Comparison of ENCODE assay signal across 8 mouse cellular contexts in genomic region chr1:38392928-38393327, GRCm38 (mm10).
DNase-seq lines count a peak whose midpoint lies in the region; ATAC-seq and TF ChIP-seq lines count a peak whose summit lies in the region.
"Had no signal": no experiment of that assay in that cellular context is flagged by ENCODE, and none has a peak within 500 bp of the region (broad histone marks: within the 10 kb centered on the region; RNA-seq: fewer than 3 reads in every experiment).

No protein-coding gene starts in this region.

- TF ChIP-seq CTCF in bone marrow, adult 2 months (IDR thresholded peaks at IDR 0.05; ENCODE audit: control insufficient read depth, insufficient read depth, low read length), result peak; percentile 38; the same call in 1 of the 2 replicates
- TF ChIP-seq CTCF in kidney, postnatal 0 days (IDR thresholded peaks at IDR 0.05; ENCODE audit: low read depth), result peak; percentile 95
- peak; percentile 74 for TF ChIP-seq CTCF in liver, postnatal 0 days (IDR thresholded peaks at IDR 0.05; ENCODE audit: low read depth)

- no peaks in the 10 kb centered on the region for H3K36me3 ChIP-seq in forebrain, embryonic 14.5 days (ENCODE audit: control insufficient read depth, insufficient read depth, low read length)
- H3K36me3 ChIP-seq in kidney, postnatal 0 days (ENCODE audit: insufficient read depth, low read length), result no peaks in the 10 kb centered on the region
- H3K36me3 ChIP-seq in liver, postnatal 0 days (replicated peaks; ENCODE audit: insufficient read depth, low read length), result no peaks in the 10 kb centered on the region
- H3K36me3 ChIP-seq: heart, embryonic 13.5 days had no signal

- no peak for TF ChIP-seq POLR2A in bone marrow, adult 2 months (IDR thresholded peaks at IDR 0.05; ENCODE audit: borderline replicate concordance, control insufficient read depth, low read depth, low read length)

- TF ChIP-seq EP300 in liver, postnatal 0 days (IDR thresholded peaks at IDR 0.05; ENCODE audit: low read depth), result no peak

- H3K4me1 ChIP-seq in bone marrow, adult 2 months (ENCODE audit: control insufficient read depth, insufficient read depth, low read length), result no peaks in the 10 kb centered on the region
- H3K4me1 ChIP-seq in forebrain, embryonic 14.5 days (ENCODE audit: control insufficient read depth, insufficient read depth, low read length), result peaks cover 30% of the 10 kb centered on the region
- H3K4me1 ChIP-seq in kidney, postnatal 0 days (replicated peaks; ENCODE audit: insufficient read depth, low read length), result no peaks in the 10 kb centered on the region
- H3K4me1 ChIP-seq in liver, postnatal 0 days (ENCODE audit: insufficient read depth), result no peaks in the 10 kb centered on the region

- no peaks in the 10 kb centered on the region for H3K9me3 ChIP-seq in forebrain, embryonic 14.5 days (replicated peaks; ENCODE audit: control insufficient read depth, low read length)
- no peaks in the 10 kb centered on the region for H3K9me3 ChIP-seq in kidney, postnatal 0 days (replicated peaks; ENCODE audit: low read length)
- no peaks in the 10 kb centered on the region for H3K9me3 ChIP-seq in liver, postnatal 0 days (ENCODE audit: low read length)
- H3K9me3 ChIP-seq: heart, embryonic 13.5 days had no signal

- H3K27ac ChIP-seq in bone marrow, adult 2 months (ENCODE audit: control insufficient read depth, insufficient read depth, low read depth, low read length, poor library complexity), result no peak overlapping the region
- no peak overlapping the region for H3K27ac ChIP-seq in forebrain, embryonic 14.5 days (ENCODE audit: low read depth, low read length)
- no peak overlapping the region for H3K27ac ChIP-seq in kidney, postnatal 0 days
- H3K27ac ChIP-seq in liver, postnatal 0 days (ENCODE audit: low read depth), result no peak overlapping the region
- H3K27ac ChIP-seq: heart, embryonic 13.5 days had no signal

- H3K4me3 ChIP-seq in bone marrow, adult 2 months (replicated peaks; ENCODE audit: control insufficient read depth, low read depth, low read length), result no peak overlapping the region
- no peak overlapping the region for H3K4me3 ChIP-seq in forebrain, embryonic 14.5 days (ENCODE audit: low read depth, low read length)
- no peak overlapping the region for H3K4me3 ChIP-seq in kidney, postnatal 0 days (replicated peaks; ENCODE audit: low read depth, low read length)
- H3K4me3 ChIP-seq in liver, postnatal 0 days (ENCODE audit: low read depth, low read length), result no peak overlapping the region
- H3K4me3 ChIP-seq: heart, embryonic 13.5 days had no signal

- H3K9ac ChIP-seq in forebrain, embryonic 14.5 days (ENCODE audit: low read length), result no peak overlapping the region
- H3K9ac ChIP-seq in kidney, postnatal 0 days (ENCODE audit: low read depth, low read length), result no peak overlapping the region
- no peak overlapping the region for H3K9ac ChIP-seq in liver, postnatal 0 days (replicated peaks)
- H3K9ac ChIP-seq: heart, embryonic 13.5 days had no signal

- no peak overlapping the region for H3K4me2 ChIP-seq in forebrain, embryonic 14.5 days (ENCODE audit: low read length)
- H3K4me2 ChIP-seq in kidney, postnatal 0 days (ENCODE audit: low read length), result no peak overlapping the region
- H3K4me2 ChIP-seq in liver, postnatal 0 days (ENCODE audit: low read depth, low read length), result no peak overlapping the region
- H3K4me2 ChIP-seq: heart, embryonic 13.5 days had no signal

- no peak for ATAC-seq in forebrain, embryonic 14.5 days
- no peak for ATAC-seq in kidney, postnatal 0 days (replicated peaks; ENCODE audit: low FRiP score, low read depth)
- ATAC-seq in liver, postnatal 0 days, result no peak

- WGBS in bone marrow, adult 2 months, result 48% methylated on average over 2 of the region's 2 CpGs
- 53% methylated on average over 2 of the region's 2 CpGs for WGBS in forebrain, embryonic 14.5 days
- WGBS in kidney, postnatal 0 days, result 37% methylated on average over 2 of the region's 2 CpGs
- 48% methylated on average over 2 of the region's 2 CpGs for WGBS in liver, postnatal 0 days (ENCODE audit: insufficient replicate concordance)

- H3K27me3 ChIP-seq in forebrain, embryonic 14.5 days (replicated peaks; ENCODE audit: control insufficient read depth, insufficient read depth, low read length), result no peaks in the 10 kb centered on the region
- no peaks in the 10 kb centered on the region for H3K27me3 ChIP-seq in kidney, postnatal 0 days (ENCODE audit: insufficient read depth, low read length)
- no peaks in the 10 kb centered on the region for H3K27me3 ChIP-seq in liver, postnatal 0 days (ENCODE audit: insufficient read depth, low read length)
- H3K27me3 ChIP-seq: heart, embryonic 13.5 days had no signal

- DNase-seq in urinary bladder, postnatal 14 days (ENCODE audit: low spot score), result peak; percentile 72
- no peak for DNase-seq in urinary bladder, postnatal 10 days (ENCODE audit: low spot score)
- DNase-seq in forebrain, embryonic 14.5 days (ENCODE audit: low spot score), result peak; percentile 88
- peak; percentile 91 for DNase-seq in kidney, postnatal 0 days (ENCODE audit: low spot score)
- DNase-seq in liver, postnatal 0 days, result peak; percentile 74
- DNase-seq in skeletal muscle tissue, adult 2 months (ENCODE audit: low read depth, low spot score), result peak; percentile 34

Comparison
In these comparisons a context has a peak if more than half of its experiments do, and no peak if none do; other contexts are left out.
1. CTCF ChIP-seq: peak in every context shown above with its lines; median percentile 95 in kidney, postnatal 0 days; 74 in liver, postnatal 0 days; 38 in bone marrow, adult 2 months.